Mouse (Mus musculus) v-Abl transformed pro-B cells (cell line): ENCODE measurements at regions not wholly inside any gene's neighbourhood (a gene's known extent, or its start where the extent isn't known, plus 50 kb on each side); places are given as distances from the start of the nearest gene placed in this dataset.

Experiments
- in situ Hi-C, 2 experiments: fragments of 400-800 bp; cut with MboI; formaldehyde crosslinking; loops; one replicate each; pipeline ENCODE4 v1.15.1; 2025; ENCODE audit not compliant: unreplicated experiment in 2 of 2

- in situ Hi-C loops: no loop called here
Observed at GRCm38 (mm10) chr2:149722342-149722741, 106.7 kb upstream of the Syndig1 start.

- in situ Hi-C loops: no loop called here
Observed at GRCm38 (mm10) chr2:149724279-149724678, 104.7 kb upstream of the Syndig1 start.

GRCm38 (mm10) chr2:149725932-149726331 lies 103.1 kb upstream of the Syndig1 start:
- in situ Hi-C loops: no loop called here

- in situ Hi-C loops: no loop called here
Observed at GRCm38 (mm10) chr2:149737837-149738236, 91.2 kb upstream of the Syndig1 start.

- in situ Hi-C loops: no loop called here
Observed at GRCm38 (mm10) chr2:149739886-149740285, 89.1 kb upstream of the Syndig1 start.

GRCm38 (mm10) chr2:149742661-149743060 lies 86.3 kb upstream of the Syndig1 start:
- in situ Hi-C loops: no loop called here

GRCm38 (mm10) chr2:149748240-149748822 lies 80.7 kb upstream of the Syndig1 start:
- in situ Hi-C loops: no loop called here

GRCm38 (mm10) chr2:149759151-149759550 lies 69.9 kb upstream of the Syndig1 start:
- in situ Hi-C loops: no loop called here

- in situ Hi-C loops: no loop called here
Observed at GRCm38 (mm10) chr2:149763864-149764263, 65.1 kb upstream of the Syndig1 start.

GRCm38 (mm10) chr2:149768027-149768426 lies 61.0 kb upstream of the Syndig1 start:
- in situ Hi-C loops: no loop called here

GRCm38 (mm10) chr2:149768551-149768950 lies 60.5 kb upstream of the Syndig1 start:
- in situ Hi-C loops: no loop called here

GRCm38 (mm10) chr2:149777316-149777715 lies 51.7 kb upstream of the Syndig1 start:
- in situ Hi-C loops: no loop called here
